Mouse (Mus musculus) erythroblast, adult 5-6 weeks (primary cell): ENCODE results near the gene Zic2. TPM values are rescaled to one million over a fixed set of nuclear protein-coding genes. Genes with fewer than 3 reads are reported as not detected.
"Not testable (repeated sequence)": the region's sequence is repeated elsewhere in the genome, so short reads cannot be mapped to it uniquely, and the experiment has no call there.

ENCODE experiments used
- ATAC-seq: replicated peaks from 2 replicates; pipeline ENCODE4 v1.8.0; 2016; ENCODE audit warnings: moderate number of reproducible peaks, mild to moderate bottlenecking, moderate TSS enrichment, inconsistent platforms; ENCODE audit not compliant: poor library complexity, low FRiP score, severe bottlenecking
- total RNA-seq, 2 experiments: library from RNA; stranded (forward) in 1 of 2; stranded (reverse) in 1 of 2; fragments of 150-400 nt in 1 of 2; fragments of 200-764, 138-1000 nt in 1 of 2; gene quantifications; 2 replicates each; pipeline versions ENCODE4 v1.2.3 to v1.2.4; 2015 to 2017; ENCODE audit warnings: low replicate concordance in 2 of 2

Gene Zic2
- total RNA-seq, 2 experiments from 2014 or later = not detected

DNA sequence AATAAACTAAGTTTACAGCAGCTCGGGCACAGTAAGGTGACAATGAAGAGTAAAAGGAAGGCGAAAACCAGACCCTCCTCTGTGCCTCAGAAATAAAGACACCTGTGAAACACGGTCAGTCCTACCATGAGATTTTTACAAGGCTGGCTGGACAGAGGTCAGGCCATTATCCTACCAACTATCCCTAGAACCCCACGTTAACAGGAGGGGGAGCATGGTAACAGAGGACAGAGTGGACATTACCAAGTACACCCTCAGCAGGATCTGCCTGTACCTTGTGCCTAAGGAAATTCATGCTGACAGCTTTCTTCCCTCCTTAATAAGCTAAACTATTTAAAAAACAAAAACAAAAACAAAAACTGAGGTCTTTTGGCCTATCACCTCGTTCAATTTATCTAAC, 15.0 kb upstream of the Zic2 start:
- no peak for ATAC-seq

DNA sequence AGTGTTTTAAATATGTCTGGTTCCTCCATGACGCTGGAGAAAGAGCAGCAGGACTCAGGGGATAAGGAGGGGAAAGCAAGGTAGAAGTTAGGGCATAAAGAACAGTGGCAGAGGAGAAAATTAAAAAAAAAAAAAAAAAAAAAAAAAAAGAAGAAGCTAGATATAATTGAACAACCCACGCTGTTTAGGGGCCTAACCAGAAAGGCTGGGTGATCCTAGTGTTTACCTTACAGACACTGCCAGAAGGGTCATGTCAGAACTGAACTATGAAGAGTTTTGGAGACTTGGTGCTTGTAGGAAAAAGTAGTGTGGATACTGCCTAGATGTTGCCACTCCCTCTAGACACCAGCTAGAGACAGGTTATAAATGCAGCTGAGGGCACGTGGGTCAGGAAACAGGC, 13.7 kb upstream of the Zic2 start:
- ATAC-seq = no peak

- no peak for ATAC-seq
These were observed 13.3 kb upstream of the Zic2 start for GRCm38 (mm10) chr14:122461966-122462365.

DNA sequence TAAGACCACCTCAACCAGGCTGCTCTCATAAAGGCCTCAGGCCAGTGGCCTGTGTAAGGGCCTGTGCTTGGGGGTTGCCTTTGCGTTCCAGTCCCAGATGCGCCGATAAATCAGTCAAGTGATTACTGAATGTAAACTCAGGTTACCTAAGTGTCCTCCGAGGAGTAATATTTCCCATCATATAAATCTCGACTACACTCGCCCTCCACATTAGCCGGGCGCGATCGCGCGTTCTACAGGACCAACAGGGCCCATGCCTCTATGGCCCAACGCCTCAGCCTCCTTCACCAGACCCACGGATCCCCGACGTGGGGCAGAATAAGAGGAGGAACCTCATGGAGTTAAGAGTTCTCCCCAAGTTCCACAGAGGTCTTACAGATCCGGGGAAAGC, 12.6 kb upstream of the Zic2 start:
- ATAC-seq = no peak

DNA sequence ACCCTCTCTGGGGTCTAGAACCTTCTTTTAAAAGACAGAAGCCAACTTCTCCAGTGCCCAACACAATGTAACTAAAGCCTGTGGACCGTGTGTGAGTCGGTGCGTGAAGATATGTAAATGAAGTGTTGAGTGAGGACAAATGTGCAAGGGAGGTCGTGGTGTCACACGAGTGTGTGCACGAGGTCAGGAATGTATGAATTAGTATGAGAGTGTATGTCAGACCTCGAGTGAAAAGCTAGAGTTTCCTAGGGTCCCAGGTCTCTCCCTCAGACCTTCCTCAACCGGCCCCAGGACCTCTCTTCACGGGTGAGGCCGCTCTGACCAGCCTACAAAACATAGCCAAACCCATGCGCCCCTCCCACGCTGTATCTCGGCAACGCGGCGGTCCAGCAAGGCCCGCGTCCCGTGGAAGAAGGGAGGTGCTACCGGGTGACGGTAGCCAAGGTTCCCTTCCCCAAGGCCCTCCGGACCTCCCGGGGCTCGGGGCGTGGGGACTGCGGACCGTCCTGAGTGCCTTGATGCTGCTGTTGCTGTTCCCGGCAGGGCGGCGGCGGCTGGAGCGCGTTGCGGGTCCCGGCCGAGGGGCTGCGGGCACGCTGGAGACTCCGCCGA, 12.0 kb upstream of the Zic2 start:
- no peak for ATAC-seq

GRCm38 (mm10) chr14:122463734-122464341, 11.4 kb upstream of the Zic2 start:
- not testable (repeated sequence) for ATAC-seq

DNA sequence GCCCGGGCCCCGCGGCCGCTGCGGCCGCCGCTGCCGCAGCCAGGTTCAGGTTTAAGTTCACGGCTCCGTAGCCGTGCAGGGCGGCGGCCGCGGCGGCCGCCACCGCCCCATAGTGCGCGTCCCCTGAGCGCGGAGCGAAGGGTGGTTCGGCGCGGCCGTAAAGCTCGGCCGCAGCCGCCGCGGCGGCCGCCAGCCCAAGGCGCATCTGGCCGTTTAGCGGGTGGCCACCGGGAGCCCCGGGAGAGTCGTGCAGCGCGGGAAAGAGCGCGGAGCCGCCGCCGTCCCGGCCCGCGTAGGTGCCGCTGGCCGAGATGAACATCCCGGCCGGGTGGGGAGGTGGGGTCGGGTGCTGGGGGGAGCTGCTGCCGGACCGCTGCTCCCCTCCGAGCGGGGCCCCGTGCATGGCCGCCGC, 10.9 kb upstream of the Zic2 start:
- no peak for ATAC-seq

- ATAC-seq = no peak
These were observed 10.2 kb upstream of the Zic2 start, which contains the start of gene Zic5 for GRCm38 (mm10) chr14:122464763-122465741. Gene Zic5, minus strand, starts transcription at chr14:122465677.

- ATAC-seq = no peak
These were observed 9.2 kb upstream of the Zic2 start for GRCm38 (mm10) chr14:122465931-122466490.

DNA sequence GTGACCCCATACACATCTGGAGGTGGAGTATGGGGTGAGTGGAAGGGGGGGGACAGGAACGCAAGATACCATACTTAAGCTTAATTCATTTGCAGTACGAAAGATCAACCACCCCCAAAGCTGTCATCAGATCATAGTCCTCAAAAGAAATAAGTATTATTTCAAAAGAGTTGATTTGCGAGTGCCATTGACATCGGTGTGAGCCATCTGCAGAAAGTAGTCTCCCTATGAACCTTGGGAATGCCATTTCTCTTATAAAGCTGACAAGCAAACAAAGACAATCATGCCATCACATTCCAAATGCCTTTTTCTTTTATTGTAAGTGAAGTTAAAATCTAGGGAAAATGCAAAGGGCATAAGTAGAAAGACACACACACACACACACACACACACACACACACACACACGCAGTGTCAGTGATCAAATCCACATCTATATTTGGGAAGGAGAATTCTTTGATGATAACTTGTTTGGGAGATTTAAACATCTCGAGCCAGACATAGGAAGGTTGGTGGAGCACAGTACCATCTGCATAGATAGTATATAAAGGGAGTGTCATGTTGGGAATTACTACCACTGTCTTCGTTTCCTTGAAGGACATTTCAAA, 8.4 kb upstream of the Zic2 start:
- no peak for ATAC-seq

GRCm38 (mm10) chr14:122467926-122468841, 7.1 kb upstream of the Zic2 start:
- ATAC-seq = no peak

DNA sequence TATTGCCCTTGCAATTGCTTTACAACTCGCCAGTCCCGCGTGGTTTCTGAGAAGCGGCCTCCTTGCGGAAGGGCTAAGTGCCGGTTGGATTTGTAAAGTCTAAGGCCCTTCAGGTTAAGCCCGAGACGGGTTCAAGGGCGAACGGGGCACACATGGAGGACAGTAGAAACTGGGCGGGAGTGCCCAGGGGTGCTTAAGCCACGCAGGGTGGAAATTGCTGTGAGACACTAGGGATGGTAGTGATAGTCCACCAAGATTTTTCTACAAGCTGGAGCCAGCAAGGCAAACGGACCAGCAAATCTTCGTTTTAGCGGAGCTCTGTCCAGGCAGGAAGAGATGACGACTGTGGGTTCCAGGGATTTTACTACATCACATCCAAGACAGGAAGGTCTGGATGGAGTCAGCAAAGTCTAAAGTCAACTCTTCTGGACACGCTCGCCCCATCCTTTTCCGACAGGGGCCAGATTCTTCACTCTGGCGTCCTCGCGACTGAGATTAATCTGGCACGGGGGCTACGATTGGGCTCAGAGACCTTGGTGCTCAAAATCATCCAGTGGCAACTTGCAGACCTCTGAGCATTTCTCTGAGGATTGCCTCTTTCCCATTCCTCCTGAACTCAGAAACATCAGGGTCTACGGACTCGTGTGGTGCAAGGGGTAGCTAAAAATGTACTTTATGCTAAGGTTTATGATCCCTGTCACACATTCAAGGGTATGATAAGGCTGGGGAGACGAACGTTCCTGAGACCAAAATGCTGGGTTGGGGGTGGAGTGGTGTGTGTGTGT, 6.1 kb upstream of the Zic2 start:
- ATAC-seq = no peak

DNA sequence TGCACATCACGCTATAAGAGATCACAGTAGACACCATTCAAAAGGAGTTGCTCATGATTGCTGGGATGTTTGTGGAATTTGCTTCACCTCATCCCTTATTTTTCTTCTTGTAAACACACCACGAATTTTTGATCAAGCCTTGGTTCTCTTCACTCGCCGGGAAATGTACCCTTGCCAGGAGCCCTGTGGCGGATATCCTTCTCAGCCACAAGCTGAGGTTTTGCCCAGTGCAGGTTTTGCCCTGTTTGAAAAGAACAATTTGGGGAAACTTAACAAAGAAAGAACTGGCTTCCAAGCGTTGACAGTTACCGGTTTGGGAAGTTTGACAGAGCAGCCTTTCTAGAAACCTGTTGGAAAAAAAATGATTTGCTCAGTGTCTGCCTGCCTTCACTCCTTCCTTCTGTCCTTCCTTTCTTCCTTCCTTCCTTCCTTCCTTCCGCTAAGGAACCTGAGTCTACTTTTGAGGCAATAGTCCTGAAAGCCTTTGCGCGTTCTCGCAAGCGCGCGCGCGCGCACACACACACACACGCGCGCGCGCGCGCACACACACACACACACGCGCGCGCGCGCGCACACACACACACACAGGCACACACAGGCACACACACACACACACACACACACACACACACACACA, 3.7 kb upstream of the Zic2 start:
- ATAC-seq = no peak

DNA sequence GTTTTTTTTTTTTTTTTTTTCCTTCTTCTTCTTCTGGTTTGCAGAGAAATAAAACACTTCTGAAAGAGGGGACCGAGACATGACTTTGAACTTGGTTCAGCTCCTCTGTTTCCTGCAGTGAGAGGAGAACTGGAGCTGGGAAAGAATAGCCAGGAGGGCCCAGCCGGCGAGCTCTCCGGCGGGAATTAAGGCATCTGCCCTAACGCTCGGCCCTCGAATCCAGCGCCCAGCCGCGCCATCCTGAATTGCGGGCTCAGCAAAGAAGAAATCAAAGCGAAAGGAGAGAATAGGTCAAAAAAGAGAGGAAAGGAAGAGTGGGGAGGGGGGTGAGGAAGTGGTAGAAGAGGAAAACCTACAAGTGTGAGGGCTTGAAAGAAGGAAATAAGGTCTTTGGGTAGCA, 3.1 kb upstream of the Zic2 start:
- ATAC-seq = no peak

DNA sequence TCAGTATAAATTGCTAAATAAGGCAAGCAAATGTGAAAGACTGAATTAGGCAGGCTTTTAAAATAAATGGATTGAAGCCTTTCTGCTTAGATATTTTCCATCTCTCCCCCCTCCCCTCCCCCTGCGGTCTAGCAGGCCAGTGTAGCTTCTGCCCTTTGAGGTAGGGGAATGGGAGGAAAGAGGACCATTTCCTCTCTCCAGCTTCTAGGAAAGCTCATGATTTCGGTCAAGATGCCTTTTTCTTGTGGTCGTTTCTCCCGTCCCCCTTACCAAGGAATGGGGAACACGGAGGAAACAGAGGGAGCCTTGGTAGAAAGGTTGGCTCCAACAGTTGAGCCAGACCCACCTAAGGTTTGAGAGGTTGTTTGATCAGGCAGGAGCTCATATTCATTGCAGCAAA, 2.6 kb upstream of the Zic2 start:
- ATAC-seq = no peak

DNA sequence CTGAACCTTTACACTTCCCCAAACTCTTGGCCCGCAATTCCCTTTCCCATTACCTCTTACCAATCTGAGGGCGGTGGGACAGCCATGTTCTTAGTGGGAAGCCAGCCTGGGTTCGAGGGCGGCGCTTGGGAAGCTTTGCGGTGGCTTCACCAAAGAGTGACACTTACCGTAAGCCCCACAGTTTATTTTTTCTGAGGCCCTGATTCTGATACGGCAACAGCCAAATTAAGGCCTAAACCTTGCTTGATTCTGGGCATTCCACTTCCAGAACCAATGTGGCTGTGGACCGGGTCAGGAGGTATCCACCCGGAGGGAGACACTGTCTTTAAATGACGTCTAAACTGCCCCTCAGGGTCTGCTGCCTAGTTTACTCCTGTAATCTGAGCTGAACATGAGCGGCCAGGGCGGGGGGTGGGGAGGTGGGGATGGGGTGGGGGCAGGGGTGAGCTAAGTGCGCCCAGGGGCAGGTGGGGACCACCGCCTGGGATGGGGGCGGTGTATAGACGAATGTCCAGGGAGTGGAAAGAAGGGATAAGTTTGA, 2.0 kb upstream of the Zic2 start:
- no peak for ATAC-seq

- ATAC-seq = no peak
These were observed 969 bp upstream of the Zic2 start for GRCm38 (mm10) chr14:122474041-122474890.
